Mouse (Mus musculus): ENCODE measurements at regions not wholly inside any gene's neighbourhood (a gene's known extent, or its start where the extent isn't known, plus 50 kb on each side); places are given as distances from the start of the nearest gene placed in this dataset.
A peak's percentile ranks its signal among the peaks of the same experiment; 100 is the strongest.

- H3K9ac ChIP-seq (replicated peaks; ENCODE audit: low read depth, low read length): no peak overlapping the region
- no peaks in the 10 kb centered on the region for H3K4me1 ChIP-seq (ENCODE audit: control insufficient read depth, insufficient read depth, low read length)
- H3K27me3 ChIP-seq (ENCODE audit: control insufficient read depth, insufficient read depth, low read length): no peaks in the 10 kb centered on the region
- 71% methylated on average over 2 of the region's 2 CpGs for WGBS
- H3K4me3 ChIP-seq (ENCODE audit: low read depth, low read length): no peak overlapping the region
- no peaks in the 10 kb centered on the region for H3K36me3 ChIP-seq (ENCODE audit: control insufficient read depth, insufficient read depth, low read length)
- H3K4me2 ChIP-seq (ENCODE audit: low read depth, low read length): no peak overlapping the region
- H3K9me3 ChIP-seq (ENCODE audit: control insufficient read depth, low read length): no peaks in the 10 kb centered on the region
- ATAC-seq (ENCODE audit: low read depth): peak; percentile 51; the same call in 1 of the 2 replicates
- no peak overlapping the region for H3K27ac ChIP-seq (ENCODE audit: low read depth, low read length)
Observed at GRCm38 (mm10) chr12:33580809-33581208, 151.4 kb downstream of the Twistnb start.

GRCm38 (mm10) chr12:33591031-33591430 is 161.6 kb downstream of the Twistnb start:
- Histone ChIP-seq H3K9me3 (ENCODE audit: control insufficient read depth, low read length) (no peaks in the 10 kb centered on the region), H3K4me3 (ENCODE audit: low read depth, low read length) (no peak overlapping the region), H3K9ac (replicated peaks; ENCODE audit: low read depth, low read length) (no peak overlapping the region), H3K27me3 (ENCODE audit: control insufficient read depth, insufficient read depth, low read length) (no peaks in the 10 kb centered on the region), H3K36me3 (ENCODE audit: control insufficient read depth, insufficient read depth, low read length) (no peaks in the 10 kb centered on the region), H3K4me1 (ENCODE audit: control insufficient read depth, insufficient read depth, low read length) (no peaks in the 10 kb centered on the region; the same call in 1 of the 2 replicates), H3K27ac (ENCODE audit: low read depth, low read length) (no peak overlapping the region), H3K4me2 (ENCODE audit: low read depth, low read length) (no peak overlapping the region)
- 88% methylated on average over 5 of the region's 5 CpGs for WGBS
- no peak for ATAC-seq (ENCODE audit: low read depth)

GRCm38 (mm10) chr12:33592431-33592911 is 163.0 kb downstream of the Twistnb start:
- ATAC-seq (ENCODE audit: low read depth): peak; percentile 54
- Histone ChIP-seq H3K36me3 (ENCODE audit: control insufficient read depth, insufficient read depth, low read length) (no peaks in the 10 kb centered on the region), H3K27me3 (ENCODE audit: control insufficient read depth, insufficient read depth, low read length) (no peaks in the 10 kb centered on the region), H3K4me3 (ENCODE audit: low read depth, low read length) (no peak overlapping the region), H3K4me1 (ENCODE audit: control insufficient read depth, insufficient read depth, low read length) (no peaks in the 10 kb centered on the region; the same call in 1 of the 2 replicates), H3K9me3 (ENCODE audit: control insufficient read depth, low read length) (no peaks in the 10 kb centered on the region), H3K4me2 (ENCODE audit: low read depth, low read length) (peak overlapping the region; percentile 21; the same call in 1 of the 2 replicates), H3K27ac (ENCODE audit: low read depth, low read length) (no peak overlapping the region), H3K9ac (replicated peaks; ENCODE audit: low read depth, low read length) (no peak overlapping the region)
- 23% methylated on average over 6 of the region's 6 CpGs for WGBS

- no peaks in the 10 kb centered on the region for H3K27me3 ChIP-seq (ENCODE audit: control insufficient read depth, insufficient read depth, low read length)
- H3K4me3 ChIP-seq (ENCODE audit: low read depth, low read length): no peak overlapping the region
- H3K9me3 ChIP-seq (ENCODE audit: control insufficient read depth, low read length): no peaks in the 10 kb centered on the region
- peak overlapping the region; percentile 21; the same call in 1 of the 2 replicates for H3K4me2 ChIP-seq (ENCODE audit: low read depth, low read length)
- 48% methylated on average over 17 of the region's 17 CpGs for WGBS
- H3K36me3 ChIP-seq (ENCODE audit: control insufficient read depth, insufficient read depth, low read length): no peaks in the 10 kb centered on the region
- no peaks in the 10 kb centered on the region; the same call in 1 of the 2 replicates for H3K4me1 ChIP-seq (ENCODE audit: control insufficient read depth, insufficient read depth, low read length)
- no peak overlapping the region for H3K9ac ChIP-seq (replicated peaks; ENCODE audit: low read depth, low read length)
- no peak overlapping the region for H3K27ac ChIP-seq (ENCODE audit: low read depth, low read length)
- peak; percentile 61; the same call in 1 of the 2 replicates for ATAC-seq (ENCODE audit: low read depth)
Observed at GRCm38 (mm10) chr12:33592938-33593337, 163.5 kb downstream of the Twistnb start.

- Histone ChIP-seq H3K9me3 (ENCODE audit: control insufficient read depth, low read length) (no peaks in the 10 kb centered on the region), H3K4me3 (ENCODE audit: low read depth, low read length) (no peak overlapping the region), H3K4me2 (ENCODE audit: low read depth, low read length) (no peak overlapping the region), H3K9ac (replicated peaks; ENCODE audit: low read depth, low read length) (no peak overlapping the region), H3K27me3 (ENCODE audit: control insufficient read depth, insufficient read depth, low read length) (no peaks in the 10 kb centered on the region), H3K36me3 (ENCODE audit: control insufficient read depth, insufficient read depth, low read length) (no peaks in the 10 kb centered on the region), H3K27ac (ENCODE audit: low read depth, low read length) (no peak overlapping the region), H3K4me1 (ENCODE audit: control insufficient read depth, insufficient read depth, low read length) (no peaks in the 10 kb centered on the region; the same call in 1 of the 2 replicates)
- ATAC-seq (ENCODE audit: low read depth): no peak
- 41% methylated on average over 4 of the region's 4 CpGs for WGBS
Observed at GRCm38 (mm10) chr12:33593685-33594084, 164.2 kb downstream of the Twistnb start.

GRCm38 (mm10) chr12:33605393-33605792 is 176.0 kb downstream of the Twistnb start:
- ATAC-seq (ENCODE audit: low read depth): no peak
- H3K4me3 ChIP-seq (ENCODE audit: low read depth, low read length): no peak overlapping the region

GRCm38 (mm10) chr12:33607811-33608602 is 178.6 kb downstream of the Twistnb start:
- Histone ChIP-seq H3K4me3 (ENCODE audit: low read depth, low read length) (no peak overlapping the region), H3K4me2 (ENCODE audit: low read depth, low read length) (no peak overlapping the region), H3K9ac (replicated peaks; ENCODE audit: low read depth, low read length) (no peak overlapping the region), H3K27ac (ENCODE audit: low read depth, low read length) (no peak overlapping the region), H3K27me3 (ENCODE audit: control insufficient read depth, insufficient read depth, low read length) (no peaks in the 10 kb centered on the region), H3K9me3 (ENCODE audit: control insufficient read depth, low read length) (no peaks in the 10 kb centered on the region), H3K4me1 (ENCODE audit: control insufficient read depth, insufficient read depth, low read length) (no peaks in the 10 kb centered on the region), H3K36me3 (ENCODE audit: control insufficient read depth, insufficient read depth, low read length) (no peaks in the 10 kb centered on the region)
- no peak for ATAC-seq (ENCODE audit: low read depth)
- 71% methylated on average over 7 of the region's 7 CpGs for WGBS

More at GRCm38 (mm10) chr12:33605393-33605792, 176.0 kb downstream of the Twistnb start:
- 71% methylated on average over 4 of the region's 4 CpGs for WGBS
- no peaks in the 10 kb centered on the region for H3K27me3 ChIP-seq (ENCODE audit: control insufficient read depth, insufficient read depth, low read length)
- H3K9ac ChIP-seq (replicated peaks; ENCODE audit: low read depth, low read length): no peak overlapping the region
- no peak overlapping the region for H3K27ac ChIP-seq (ENCODE audit: low read depth, low read length)
- no peaks in the 10 kb centered on the region for H3K36me3 ChIP-seq (ENCODE audit: control insufficient read depth, insufficient read depth, low read length)
- no peaks in the 10 kb centered on the region for H3K4me1 ChIP-seq (ENCODE audit: control insufficient read depth, insufficient read depth, low read length)
- no peaks in the 10 kb centered on the region for H3K9me3 ChIP-seq (ENCODE audit: control insufficient read depth, low read length)
- H3K4me2 ChIP-seq (ENCODE audit: low read depth, low read length): no peak overlapping the region

GRCm38 (mm10) chr12:33612378-33612777 is 182.9 kb downstream of the Twistnb start:
- Histone ChIP-seq H3K4me2 (ENCODE audit: low read depth, low read length) (no peak overlapping the region), H3K27me3 (ENCODE audit: control insufficient read depth, insufficient read depth, low read length) (no peaks in the 10 kb centered on the region), H3K36me3 (ENCODE audit: control insufficient read depth, insufficient read depth, low read length) (no peaks in the 10 kb centered on the region), H3K27ac (ENCODE audit: low read depth, low read length) (no peak overlapping the region), H3K9ac (replicated peaks; ENCODE audit: low read depth, low read length) (no peak overlapping the region), H3K4me3 (ENCODE audit: low read depth, low read length) (no peak overlapping the region), H3K9me3 (ENCODE audit: control insufficient read depth, low read length) (no peaks in the 10 kb centered on the region), H3K4me1 (ENCODE audit: control insufficient read depth, insufficient read depth, low read length) (no peaks in the 10 kb centered on the region)
- WGBS: 73% methylated on average over 3 of the region's 3 CpGs
- ATAC-seq (ENCODE audit: low read depth): no peak

GRCm38 (mm10) chr12:33620391-33620790 is 191.0 kb downstream of the Twistnb start:
- no peaks in the 10 kb centered on the region for H3K9me3 ChIP-seq (ENCODE audit: control insufficient read depth, low read length)
- WGBS: 50% methylated on average over 4 of the region's 4 CpGs
- no peak overlapping the region for H3K4me2 ChIP-seq (ENCODE audit: low read depth, low read length)
- no peaks in the 10 kb centered on the region for H3K36me3 ChIP-seq (ENCODE audit: control insufficient read depth, insufficient read depth, low read length)
- no peaks in the 10 kb centered on the region for H3K4me1 ChIP-seq (ENCODE audit: control insufficient read depth, insufficient read depth, low read length)
- H3K9ac ChIP-seq (replicated peaks; ENCODE audit: low read depth, low read length): no peak overlapping the region
- H3K27me3 ChIP-seq (ENCODE audit: control insufficient read depth, insufficient read depth, low read length): no peaks in the 10 kb centered on the region
- H3K27ac ChIP-seq (ENCODE audit: low read depth, low read length): no peak overlapping the region
- no peak overlapping the region for H3K4me3 ChIP-seq (ENCODE audit: low read depth, low read length)
- peak; percentile 34; the same call in 1 of the 2 replicates for ATAC-seq (ENCODE audit: low read depth)

All from neural tube, embryonic 14.5 days (tissue).